Mouse (Mus musculus): ENCODE results near the gene Cdc42ep2.
A peak's percentile ranks its signal among the peaks of the same experiment; 100 is the strongest.

Gene Cdc42ep2

DNA sequence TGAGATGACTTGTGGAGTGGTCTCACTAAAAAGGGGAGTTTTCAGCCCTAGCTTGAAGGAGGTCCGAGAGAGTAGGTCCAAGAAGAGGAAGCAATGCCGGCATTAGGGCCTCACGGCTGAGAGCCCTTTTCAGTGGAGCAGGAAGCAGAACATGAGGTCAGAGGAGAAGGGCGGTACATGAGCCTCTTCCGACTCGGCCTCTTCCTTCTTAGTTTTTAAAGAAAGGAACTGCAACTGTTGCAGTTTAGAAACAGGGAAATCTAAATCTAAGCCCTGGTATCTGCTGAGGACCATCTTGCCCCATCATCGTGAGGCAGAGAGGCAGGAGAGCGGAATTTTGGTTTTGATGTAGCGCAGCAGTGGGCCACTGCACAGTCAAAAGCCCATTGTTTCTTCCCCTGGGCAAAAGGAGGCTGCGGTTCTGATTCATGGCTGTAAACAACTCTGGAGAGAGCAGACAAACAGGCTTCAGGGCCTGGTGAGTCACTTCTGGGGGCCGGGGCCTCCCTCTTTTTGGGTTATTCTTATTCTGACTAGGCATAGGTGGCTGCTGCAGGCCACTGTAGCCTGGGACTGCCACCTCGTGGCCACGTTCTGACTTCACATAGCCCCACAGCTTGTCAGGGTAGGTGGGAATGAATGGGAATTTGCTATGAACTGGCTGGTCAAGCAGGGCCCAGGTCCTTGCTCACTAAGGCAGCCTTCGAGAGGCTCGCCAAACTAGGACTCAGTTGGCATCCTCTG, 46.8 kb downstream of the Cdc42ep2 start, which contains the start of gene Slc25a45:
TSS of gene Slc25a45 (plus strand) at position 191 of the 744 bp plus-strand sequence.
- DNase-seq (ENCODE audit: extremely low spot score, low read depth, low spot score): no peak

DNA sequence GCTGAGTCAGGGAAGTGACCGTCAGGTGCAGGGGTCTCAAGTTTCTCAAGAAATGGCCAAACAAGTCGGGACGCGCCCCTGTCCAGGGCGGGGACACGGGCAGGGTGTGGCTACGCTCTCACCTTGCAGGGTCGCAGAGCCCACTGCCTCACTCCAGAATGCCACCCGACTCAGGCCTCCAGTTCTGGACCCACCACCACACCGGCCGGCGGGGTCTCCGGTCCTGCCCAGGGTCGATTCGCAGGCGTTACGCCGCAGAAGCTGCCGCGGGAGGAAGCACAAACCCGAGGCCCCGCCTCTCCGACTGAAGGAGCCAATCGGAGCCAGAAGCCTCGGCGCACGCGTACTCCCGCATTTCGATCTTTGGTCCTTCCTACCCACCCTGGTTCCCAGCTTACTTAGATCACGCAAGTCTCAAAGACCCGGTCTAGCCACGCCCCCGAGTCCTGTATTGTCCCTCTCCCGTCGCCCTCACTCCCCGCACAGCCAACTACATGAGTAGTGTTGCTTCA, 49.6 kb downstream of the Cdc42ep2 start, which contains the start of gene Frmd8:
TSS of gene Frmd8 (minus strand) at position 306 of the 512 bp plus-strand sequence.
- peak; percentile 88 for DNase-seq (ENCODE audit: extremely low spot score, low read depth, low spot score)

DNA sequence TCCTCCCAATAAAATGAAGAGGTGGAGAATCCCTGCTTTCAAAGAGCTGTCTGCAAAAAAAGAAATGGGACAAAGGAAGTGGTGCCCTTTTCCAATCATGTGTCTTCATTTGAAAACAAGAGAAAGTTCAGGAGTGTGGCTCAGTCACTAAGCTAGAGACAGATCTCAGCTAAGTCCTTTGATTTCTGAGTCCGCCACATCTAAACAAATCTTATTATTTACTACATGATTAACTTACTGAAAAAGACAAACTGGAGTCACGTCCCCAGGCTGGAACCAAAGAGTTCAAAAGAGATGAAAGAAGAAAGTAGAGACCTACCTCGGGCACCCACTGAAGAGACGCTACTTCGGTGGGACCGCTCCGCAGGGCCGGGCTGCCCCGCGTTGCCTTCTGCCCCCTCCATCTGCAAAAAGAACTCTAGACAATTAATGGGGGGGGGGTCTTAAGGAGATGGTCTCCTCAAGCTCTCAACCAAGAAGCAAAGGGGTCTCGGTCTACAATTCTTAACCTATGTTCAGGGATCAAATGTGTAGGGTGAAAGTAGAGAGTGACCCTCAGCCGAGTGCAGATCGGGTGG, 50.1 kb downstream of the Cdc42ep2 start:
- DNase-seq (ENCODE audit: extremely low spot score, low read depth, low spot score): no peak

DNA sequence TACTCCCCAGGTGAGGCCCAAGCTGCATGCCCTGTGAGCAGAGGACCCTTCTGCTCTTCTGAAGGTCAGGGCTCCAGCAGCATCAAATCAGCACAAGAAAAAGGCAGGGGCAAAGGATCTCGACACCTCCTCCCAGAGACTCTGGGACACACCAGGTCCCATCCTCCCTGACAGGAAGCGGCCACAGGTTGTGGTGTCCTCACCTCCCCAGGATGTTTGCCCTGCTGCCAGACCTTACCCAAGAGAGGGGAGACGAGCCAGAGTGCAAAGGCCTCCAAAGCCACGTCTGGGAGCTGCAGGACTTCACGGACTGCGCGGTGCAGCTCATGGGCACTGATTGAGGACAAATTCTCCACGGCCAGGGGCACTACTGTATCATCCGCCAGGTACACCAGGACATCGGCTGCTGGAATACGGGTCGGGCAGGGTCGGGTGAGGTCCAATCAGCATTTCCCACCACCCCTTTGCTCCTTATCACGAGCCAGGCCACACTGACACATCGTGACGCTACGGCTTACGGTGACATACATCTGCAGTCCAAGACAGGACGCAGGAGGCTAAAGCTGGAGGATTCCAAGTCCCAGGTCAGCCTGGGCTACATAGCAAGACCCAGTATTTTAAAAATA, 51.6 kb downstream of the Cdc42ep2 start:
- no peak for DNase-seq (ENCODE audit: extremely low spot score, low read depth, low spot score)

DNA sequence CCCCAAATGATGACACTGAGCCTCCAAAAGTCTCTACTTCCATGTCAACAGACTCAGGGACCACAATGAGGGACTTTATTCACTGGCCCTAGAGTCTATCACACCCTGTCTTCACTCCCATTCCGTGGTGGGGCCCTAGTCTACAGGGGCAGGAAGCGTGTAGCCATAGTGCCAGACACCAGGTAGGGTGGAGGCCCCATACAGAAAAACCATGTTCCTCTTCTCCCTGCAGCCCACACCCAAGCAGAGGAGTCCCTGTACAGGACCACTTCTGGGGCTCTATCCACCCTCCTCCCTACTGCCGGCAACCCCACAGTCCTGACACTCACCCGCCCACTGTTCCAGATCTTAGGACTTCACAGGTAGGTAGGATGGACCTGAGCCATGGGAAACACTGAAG, 52.1 kb downstream of the Cdc42ep2 start:
- DNase-seq (ENCODE audit: extremely low spot score, low read depth, low spot score): no peak

DNA sequence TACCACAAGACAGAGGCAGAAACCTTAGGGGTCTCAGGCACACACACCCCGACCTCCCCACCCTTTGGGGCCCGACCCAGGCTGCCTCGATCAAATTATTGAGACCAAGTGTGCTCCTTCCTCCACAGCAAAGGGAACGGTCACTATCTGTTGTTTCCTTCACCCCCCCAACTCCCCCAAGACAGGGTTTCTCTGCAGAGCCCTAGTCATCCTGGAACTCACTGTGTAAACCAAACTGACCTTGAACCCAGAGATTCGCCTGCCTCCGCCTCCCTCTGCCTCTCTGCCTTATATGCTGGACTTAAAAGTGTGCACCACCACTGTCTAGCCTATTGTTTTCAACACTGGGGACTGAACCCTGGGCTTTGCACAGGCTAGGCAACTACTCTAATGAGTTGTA, 52.9 kb downstream of the Cdc42ep2 start:
- no peak for DNase-seq (ENCODE audit: extremely low spot score, low read depth, low spot score)

DNA sequence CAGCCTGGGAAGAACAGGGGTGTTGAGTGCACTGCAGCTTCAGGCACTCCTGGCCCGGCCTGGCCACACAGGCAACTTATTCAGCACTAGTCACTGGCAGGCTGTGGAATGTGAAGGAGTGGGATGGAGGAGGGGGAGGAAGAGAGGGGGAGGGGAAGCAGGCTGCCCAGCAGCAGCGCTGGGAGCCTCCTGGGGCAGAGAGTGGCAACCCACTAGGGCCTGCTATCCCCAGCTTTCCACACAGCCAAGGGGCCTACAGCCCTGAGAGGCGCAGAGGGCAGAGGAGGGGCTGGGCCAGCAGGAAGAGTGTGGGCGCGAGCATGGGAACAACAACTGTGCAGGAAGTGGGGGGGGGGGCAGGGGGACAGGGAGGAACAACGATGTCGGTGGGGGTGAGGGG, 53.3 kb downstream of the Cdc42ep2 start:
- no peak for DNase-seq (ENCODE audit: extremely low spot score, low read depth, low spot score)

DNA sequence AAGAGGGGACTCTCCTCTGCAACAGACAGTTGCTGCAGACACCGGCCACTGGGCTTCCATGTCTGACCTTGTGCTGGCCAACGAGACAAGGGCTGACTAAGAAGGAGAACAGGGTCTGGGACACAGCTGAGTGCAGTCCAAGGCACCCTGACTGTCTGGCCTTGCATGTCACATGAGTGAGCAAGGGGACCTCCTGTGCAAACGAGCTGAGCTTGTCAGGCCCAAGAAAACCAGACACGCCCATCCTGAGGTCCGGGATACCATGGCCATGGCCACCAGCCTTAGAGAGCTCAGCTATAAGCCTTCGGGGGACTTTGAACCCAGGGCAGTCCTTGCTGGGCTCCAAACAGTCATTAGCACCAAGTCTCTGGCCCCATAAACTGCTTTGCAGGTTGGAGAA, 56.5 kb downstream of the Cdc42ep2 start:
- no peak for DNase-seq (ENCODE audit: extremely low spot score, low read depth, low spot score)
